Mouse (Mus musculus) neural tube, embryonic 15.5 days (tissue): ENCODE data around the gene Agpat2. TPM values are rescaled to one million over a fixed set of nuclear protein-coding genes. Genes with fewer than 3 reads are reported as not detected.

Source experiments
- ATAC-seq: fragments of 200-750 bp; cut with Nextera tagmentation; 2 replicates; pipeline ENCODE4 v1.8.0; 2017; ENCODE audit warnings: mild to moderate bottlenecking, moderate TSS enrichment, moderate library complexity; ENCODE audit not compliant: low FRiP score
- H3K27ac ChIP-seq: fragments of 300-500 bp; sonication (generic); replicated peaks from 2 replicates; pipeline ENCODE4 v1.5.1; 2015; ENCODE audit warnings: mild to moderate bottlenecking, inconsistent platforms
- H3K27me3 ChIP-seq: fragments of 300-500 bp; sonication (generic); replicated peaks from 2 replicates; pipeline ENCODE4 v1.6.1; 2015; ENCODE audit warnings: inconsistent platforms
- H3K36me3 ChIP-seq: fragments of 300-500 bp; sonication (generic); 2 replicates; pipeline ENCODE4 v1.6.1; 2015; ENCODE audit warnings: inconsistent platforms
- H3K4me1 ChIP-seq: fragments of 300-500 bp; sonication (generic); 2 replicates; pipeline ENCODE4 v1.6.1; 2015; ENCODE audit warnings: inconsistent platforms
- H3K4me2 ChIP-seq: fragments of 300-500 bp; sonication (generic); 2 replicates; pipeline ENCODE4 v1.6.1; 2015; ENCODE audit warnings: inconsistent platforms, mild to moderate bottlenecking, moderate library complexity
- H3K4me3 ChIP-seq: fragments of 300-500 bp; sonication (generic); replicated peaks from 2 replicates; pipeline ENCODE4 v1.5.1; 2015; ENCODE audit warnings: mild to moderate bottlenecking, inconsistent platforms
- H3K9ac ChIP-seq: fragments of 300-500 bp; sonication (generic); replicated peaks from 2 replicates; pipeline ENCODE4 v1.6.1; 2015; ENCODE audit warnings: mild to moderate bottlenecking, inconsistent platforms
- H3K9me3 ChIP-seq: fragments of 300-500 bp; sonication (generic); replicated peaks from 2 replicates; pipeline ENCODE4 v1.6.1; 2016; ENCODE audit warnings: inconsistent platforms
- WGBS: fragments of 180-500 bp; shearing (Covaris S2); methylation state at CpG from one replicate; pipeline ENCODE4 v1.1.7; 2015; ENCODE audit warnings: mixed read lengths; 5-methylcytosine and 5-hydroxymethylcytosine counted together
- polyA plus RNA-seq: library from polyadenylated mRNA; unstranded; fragments of >200 nt; fragmentation: Nextera tagmentation; extraction: Ambion mirVana; gene quantifications from 2 replicates; pipeline ENCODE4 v1.2.1, GENCODE M21; 2015

The Agpat2 gene
- polyA plus RNA-seq, 1 experiment from 2014 or later = 5.5 TPM

DNA sequence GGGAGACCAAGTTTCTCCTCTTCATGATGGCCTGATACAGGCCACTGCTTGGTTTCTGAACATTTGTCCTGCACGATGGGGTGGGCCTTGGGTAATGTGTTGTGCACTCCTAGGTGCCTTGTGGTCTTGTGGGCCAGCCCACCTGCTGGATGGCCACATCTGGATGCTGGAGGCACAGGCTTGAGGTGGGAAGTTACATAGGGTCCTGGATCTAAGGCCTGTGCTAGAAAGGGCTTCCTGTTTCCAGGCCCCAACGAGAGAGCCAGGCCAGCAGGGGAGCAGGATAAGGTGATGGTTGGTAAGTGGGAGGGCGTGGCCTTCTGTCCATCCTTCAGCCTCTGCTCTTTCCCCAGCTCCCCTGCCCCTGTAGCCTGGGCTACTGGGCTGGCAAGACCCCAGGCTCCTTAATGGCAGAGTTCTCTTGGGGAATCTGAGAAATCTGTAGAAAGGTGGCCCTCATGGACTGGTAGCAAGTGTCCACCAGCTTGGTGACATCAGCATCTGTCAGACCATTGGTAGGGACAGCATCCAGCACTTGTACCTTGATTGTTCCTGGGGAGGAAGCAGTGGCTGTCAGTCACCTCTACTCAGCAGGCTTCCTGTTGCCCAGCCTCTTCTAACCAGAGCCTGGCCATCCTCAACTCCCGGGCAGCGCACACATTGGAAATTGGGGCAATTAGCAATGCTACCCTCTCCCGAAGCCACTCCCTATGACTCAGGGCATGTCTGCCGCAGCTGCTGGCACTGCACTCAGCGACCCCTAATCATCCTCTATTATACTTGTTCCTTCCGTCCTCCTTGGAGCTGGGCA, 10.8 kb downstream of the Agpat2 start:
- Histone ChIP-seq H3K36me3 (no peaks in the 10 kb centered on the region), H3K4me1 (0 out of 2 replicates have a peak, but pooled peaks cover 3% of the 10 kb centered on the region), H3K9me3 (no peaks in the 10 kb centered on the region), H3K27ac (no peak overlapping the region), H3K4me3 (no peak overlapping the region), H3K27me3 (no peaks in the 10 kb centered on the region), H3K9ac (no peak overlapping the region), H3K4me2 (no peak overlapping the region)
- WGBS = 37% methylated on average over 9 of the region's 9 CpGs
- no peak for ATAC-seq

DNA sequence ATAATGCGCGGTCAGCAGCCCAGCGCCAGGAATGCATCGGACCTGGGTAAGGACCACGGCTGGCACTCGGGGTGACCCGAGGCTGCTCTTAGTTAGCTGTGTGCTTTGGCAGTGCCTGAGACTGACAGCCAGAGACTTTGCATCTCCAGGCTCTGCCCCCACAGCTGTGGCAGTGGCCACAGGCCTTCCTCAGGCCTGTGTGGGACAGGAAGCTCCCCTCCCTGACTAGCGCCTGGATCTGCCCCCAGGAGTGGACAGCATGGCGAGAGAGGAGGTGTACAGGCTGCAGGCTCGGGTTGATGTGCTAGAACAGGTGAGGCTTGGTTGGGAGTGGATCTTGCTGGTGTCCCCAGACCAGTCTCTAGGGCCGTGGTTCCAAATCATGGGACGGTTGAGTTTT, 12.8 kb downstream of the Agpat2 start:
- Histone ChIP-seq H3K4me3 (no peak overlapping the region), H3K27ac (no peak overlapping the region), H3K4me1 (peaks cover 12% of the 10 kb centered on the region), H3K9ac (no peak overlapping the region), H3K27me3 (no peaks in the 10 kb centered on the region), H3K9me3 (no peaks in the 10 kb centered on the region), H3K4me2 (no peak overlapping the region), H3K36me3 (no peaks in the 10 kb centered on the region)
- no peak for ATAC-seq
- 88% methylated on average over 12 of the region's 12 CpGs for WGBS

DNA sequence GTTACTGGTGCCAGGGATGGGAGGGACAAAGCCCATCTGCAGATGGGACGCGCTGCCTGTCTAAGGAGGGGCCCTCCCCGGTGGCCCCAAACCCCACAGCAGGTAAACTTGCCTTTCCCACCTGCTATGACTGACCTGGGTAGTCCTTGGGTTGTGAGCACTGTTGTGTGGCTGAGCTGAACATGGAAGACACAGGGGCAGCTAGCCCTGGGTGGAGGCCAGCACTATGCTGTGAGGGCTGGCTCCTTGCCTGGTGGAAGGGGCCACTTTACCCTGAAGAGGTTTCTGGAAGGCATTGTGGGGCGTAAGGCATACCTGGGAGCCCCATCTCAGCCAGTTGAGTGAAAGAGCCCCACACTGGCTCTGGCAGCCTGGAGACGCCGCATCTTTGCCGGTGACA, 13.3 kb downstream of the Agpat2 start:
- H3K4me2 ChIP-seq = no peak overlapping the region
- H3K9me3 ChIP-seq = no peaks in the 10 kb centered on the region
- 85% methylated on average over 7 of the region's 7 CpGs for WGBS
- H3K9ac ChIP-seq = no peak overlapping the region
- no peaks in the 10 kb centered on the region for H3K27me3 ChIP-seq
- H3K4me1 ChIP-seq = peaks cover 17% of the 10 kb centered on the region
- ATAC-seq = no peak
- H3K4me3 ChIP-seq = no peak overlapping the region
- H3K36me3 ChIP-seq = no peaks in the 10 kb centered on the region
- H3K27ac ChIP-seq = no peak overlapping the region

DNA sequence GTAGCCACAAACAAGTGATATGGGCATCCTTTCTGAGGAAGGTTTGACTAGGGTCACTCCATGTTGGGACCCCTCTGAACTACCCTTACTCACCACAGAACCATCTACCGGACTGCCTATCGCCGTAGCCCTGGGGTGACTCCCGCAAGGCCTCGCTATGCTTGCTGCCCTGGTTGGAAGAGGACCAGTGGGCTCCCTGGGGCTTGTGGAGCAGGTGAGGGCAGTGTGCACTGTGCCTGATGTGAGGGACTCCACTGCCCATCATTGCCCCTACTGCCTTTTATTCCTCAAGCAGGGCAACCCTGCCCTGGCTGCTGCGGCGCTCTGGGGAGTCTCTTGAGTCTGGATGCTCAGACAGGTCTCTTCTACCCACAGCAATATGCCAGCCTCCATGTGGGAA, 13.9 kb downstream of the Agpat2 start:
- WGBS = 94% methylated on average over 7 of the region's 7 CpGs
- Histone ChIP-seq H3K27me3 (no peaks in the 10 kb centered on the region), H3K4me1 (peaks cover 17% of the 10 kb centered on the region), H3K36me3 (no peaks in the 10 kb centered on the region), H3K9me3 (no peaks in the 10 kb centered on the region), H3K4me3 (no peak overlapping the region), H3K9ac (no peak overlapping the region), H3K4me2 (peak overlapping the region; percentile 17; the same call in 1 of the 2 replicates), H3K27ac (no peak overlapping the region)
- ATAC-seq = no peak

DNA sequence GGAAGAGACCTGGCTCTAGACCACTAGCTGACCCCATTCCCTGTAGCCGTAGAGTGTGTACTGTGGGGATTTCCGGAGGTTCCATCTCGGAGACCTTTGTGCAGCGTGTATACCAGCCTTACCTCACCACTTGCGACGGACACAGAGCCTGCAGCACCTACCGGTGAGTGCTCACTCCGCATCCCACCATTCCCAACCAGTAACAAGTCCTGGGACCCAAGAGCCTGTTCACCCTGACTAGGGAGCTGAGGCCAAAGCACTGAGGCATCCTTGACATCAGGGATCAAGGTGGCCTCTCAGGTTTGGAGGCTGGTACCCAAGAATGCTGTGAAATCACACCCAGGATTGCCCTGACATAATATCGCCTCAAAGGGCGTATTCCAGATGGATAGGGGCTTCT, 14.9 kb downstream of the Agpat2 start:
- 92% methylated on average over 10 of the region's 10 CpGs for WGBS
- Histone ChIP-seq H3K4me1 (peaks cover 17% of the 10 kb centered on the region), H3K9me3 (no peaks in the 10 kb centered on the region), H3K4me3 (no peak overlapping the region), H3K36me3 (no peaks in the 10 kb centered on the region), H3K4me2 (peak overlapping the region; percentile 17; the same call in 1 of the 2 replicates), H3K27ac (no peak overlapping the region), H3K27me3 (no peaks in the 10 kb centered on the region), H3K9ac (no peak overlapping the region)
- no peak for ATAC-seq

DNA sequence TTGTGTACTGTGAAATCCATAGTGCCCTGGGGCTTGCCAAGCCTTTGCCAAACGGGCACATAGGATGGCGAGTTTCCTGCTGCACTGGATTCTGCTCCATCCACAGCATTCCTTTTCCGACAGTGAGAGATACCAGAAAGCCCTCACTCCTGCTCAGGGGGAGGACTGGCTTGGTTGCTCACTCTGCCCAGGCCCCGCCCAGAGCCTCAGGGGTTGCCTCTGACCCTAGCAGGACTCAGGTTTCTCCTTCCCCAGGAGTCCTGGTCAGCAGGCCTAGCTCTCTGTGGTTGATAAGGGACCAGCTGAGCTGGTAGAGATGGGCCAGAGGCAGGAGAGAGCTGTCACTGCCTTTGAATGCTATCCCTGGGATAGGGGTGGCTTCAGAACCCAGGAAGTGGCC, 15.6 kb downstream of the Agpat2 start:
- no peaks in the 10 kb centered on the region for H3K9me3 ChIP-seq
- H3K4me1 ChIP-seq = peaks cover 17% of the 10 kb centered on the region
- H3K4me2 ChIP-seq = peak overlapping the region; percentile 25; the same call in 1 of the 2 replicates
- H3K27ac ChIP-seq = 0 out of 2 replicates have a peak overlapping the region, but pooled peaks have one; percentile 9
- H3K9ac ChIP-seq = no peak overlapping the region
- ATAC-seq = no peak
- no peaks in the 10 kb centered on the region for H3K27me3 ChIP-seq
- H3K4me3 ChIP-seq = no peak overlapping the region
- 66% methylated on average over 4 of the region's 4 CpGs for WGBS
- no peaks in the 10 kb centered on the region for H3K36me3 ChIP-seq

DNA sequence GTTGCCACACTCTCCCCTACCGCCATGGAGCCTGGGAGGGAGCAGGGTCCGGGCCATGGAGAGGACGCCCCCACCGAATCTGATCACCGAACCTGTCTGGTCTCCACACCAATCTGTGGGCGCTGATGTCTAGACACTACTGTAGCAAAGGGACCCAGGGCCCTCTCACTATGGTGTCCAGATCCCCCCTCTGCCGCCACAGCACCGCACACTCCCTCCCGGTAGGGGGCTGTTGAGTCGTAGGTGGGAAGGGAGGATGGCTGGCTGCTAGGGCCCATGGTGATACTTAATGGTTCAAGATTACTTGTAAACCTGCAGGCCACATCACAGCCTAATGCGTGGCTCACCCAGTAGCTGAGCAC, 17.2 kb downstream of the Agpat2 start:
- Histone ChIP-seq H3K4me2 (peak overlapping the region; percentile 81), H3K9me3 (no peaks in the 10 kb centered on the region), H3K27me3 (no peaks in the 10 kb centered on the region), H3K4me3 (peak overlapping the region; percentile 58), H3K9ac (peak overlapping the region; percentile 67), H3K27ac (peak overlapping the region; percentile 58), H3K36me3 (no peaks in the 10 kb centered on the region), H3K4me1 (peaks cover 17% of the 10 kb centered on the region)
- peak; percentile 70 for ATAC-seq
- 5% methylated on average over 11 of the region's 11 CpGs for WGBS

DNA sequence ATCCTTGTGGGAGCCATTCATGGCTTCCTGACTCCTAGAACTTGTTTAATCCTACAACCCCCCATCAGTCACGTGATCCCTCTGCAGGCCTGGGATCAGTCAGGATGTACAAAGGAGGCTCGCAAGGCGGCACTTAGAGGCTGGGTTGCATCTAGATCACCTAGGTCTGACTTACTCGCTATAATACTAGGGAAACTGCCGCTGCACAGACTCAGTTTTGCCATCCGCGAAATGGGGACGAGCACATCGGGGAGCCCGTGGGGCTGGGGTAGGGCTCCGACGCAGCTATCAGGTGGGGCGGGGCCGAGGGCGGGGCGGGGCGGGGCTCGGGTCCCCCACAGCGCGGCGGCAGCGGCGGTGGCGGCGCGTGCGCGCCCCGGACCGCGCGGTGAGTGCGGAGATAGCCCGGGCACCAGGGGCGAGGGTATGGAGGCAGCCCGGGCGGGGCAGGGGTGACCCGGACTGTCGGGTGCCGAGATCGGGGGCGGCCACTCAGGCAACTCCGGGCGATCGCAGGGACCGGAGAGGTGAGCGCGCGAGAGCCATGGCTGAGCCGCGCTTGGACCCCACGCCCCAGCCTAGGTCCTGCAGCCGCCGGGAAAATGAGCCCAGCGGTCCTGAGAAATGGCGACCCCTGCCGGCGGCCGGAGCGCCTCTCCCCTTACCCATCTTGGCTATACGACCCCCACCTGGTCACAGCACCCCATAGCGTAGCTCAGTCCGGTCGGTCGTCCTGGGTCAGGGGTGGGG, 17.7 kb downstream of the Agpat2 start, which contains the start of gene Gm20532:
Gm20532 (plus strand) TSS at position 346 of the 750 bp plus-strand sequence.
- ATAC-seq = peak; percentile 81
- Histone ChIP-seq H3K9me3 (no peaks in the 10 kb centered on the region), H3K4me2 (peak within 1 kb of the TSS; percentile 81), H3K4me3 (peak within 1 kb of the TSS; percentile 58), H3K9ac (peak within 1 kb of the TSS; percentile 67), H3K4me1 (peaks cover 16% of the 10 kb centered on the region), H3K27ac (peak within 1 kb of the TSS; percentile 58), H3K27me3 (no peaks in the 10 kb centered on the region), H3K36me3 (no peaks in the 10 kb centered on the region)
- under 1% methylated on average over 64 of the region's 65 CpGs for WGBS

DNA sequence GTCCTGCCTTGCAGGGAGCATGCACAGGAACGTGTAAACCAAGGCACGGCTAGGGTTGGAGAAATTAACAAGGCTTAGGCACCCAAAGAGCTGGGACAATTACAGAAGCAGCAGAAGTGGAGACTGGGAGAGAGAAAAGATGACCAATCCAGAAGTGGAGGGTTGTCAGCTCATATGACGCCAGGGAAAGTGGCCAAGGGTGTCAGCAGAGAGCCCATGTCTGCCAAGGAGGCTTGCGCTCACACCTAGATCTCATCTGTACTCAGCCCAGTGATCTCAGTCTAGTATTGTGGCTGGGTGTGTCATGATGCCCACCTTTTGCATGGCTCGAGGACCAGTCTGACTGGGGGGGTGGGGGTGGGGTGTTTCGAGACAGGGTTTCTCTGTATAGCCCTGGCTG, 18.5 kb downstream of the Agpat2 start:
- Histone ChIP-seq H3K4me3 (peak overlapping the region; percentile 58), H3K27ac (peak overlapping the region; percentile 56), H3K27me3 (no peaks in the 10 kb centered on the region), H3K4me1 (peaks cover 14% of the 10 kb centered on the region), H3K9me3 (no peaks in the 10 kb centered on the region), H3K9ac (no peak overlapping the region), H3K36me3 (no peaks in the 10 kb centered on the region), H3K4me2 (peak overlapping the region; percentile 81)
- WGBS = 56% methylated on average over 6 of the region's 6 CpGs
- no peak for ATAC-seq

DNA sequence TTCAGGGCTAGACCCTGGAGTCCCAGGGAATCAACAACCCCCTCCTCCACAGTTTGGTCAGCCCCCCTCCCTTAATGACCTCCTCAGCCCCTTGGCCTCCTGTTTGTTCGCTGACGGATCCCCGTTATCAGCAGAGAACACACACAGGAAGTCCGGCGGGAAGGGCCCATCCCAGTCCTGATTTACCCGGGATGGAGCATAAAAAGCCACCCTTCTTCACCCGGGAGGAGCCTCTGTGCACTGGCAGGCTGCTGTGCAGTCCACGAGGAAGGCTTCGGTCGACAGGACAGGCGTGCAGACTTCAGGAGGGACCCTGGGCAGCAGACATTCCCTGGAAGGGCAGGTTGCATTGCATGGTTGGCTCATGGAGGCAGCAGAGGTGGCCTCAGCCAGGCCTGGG, 20.6 kb downstream of the Agpat2 start:
- H3K9ac ChIP-seq = no peak overlapping the region
- H3K27me3 ChIP-seq = no peaks in the 10 kb centered on the region
- 70% methylated on average over 11 of the region's 11 CpGs for WGBS
- no peak overlapping the region for H3K4me2 ChIP-seq
- no peak for ATAC-seq
- no peaks in the 10 kb centered on the region for H3K36me3 ChIP-seq
- H3K27ac ChIP-seq = no peak overlapping the region
- no peaks in the 10 kb centered on the region for H3K9me3 ChIP-seq
- peak overlapping the region; percentile 4 for H3K4me3 ChIP-seq
- peaks cover 14% of the 10 kb centered on the region for H3K4me1 ChIP-seq

DNA sequence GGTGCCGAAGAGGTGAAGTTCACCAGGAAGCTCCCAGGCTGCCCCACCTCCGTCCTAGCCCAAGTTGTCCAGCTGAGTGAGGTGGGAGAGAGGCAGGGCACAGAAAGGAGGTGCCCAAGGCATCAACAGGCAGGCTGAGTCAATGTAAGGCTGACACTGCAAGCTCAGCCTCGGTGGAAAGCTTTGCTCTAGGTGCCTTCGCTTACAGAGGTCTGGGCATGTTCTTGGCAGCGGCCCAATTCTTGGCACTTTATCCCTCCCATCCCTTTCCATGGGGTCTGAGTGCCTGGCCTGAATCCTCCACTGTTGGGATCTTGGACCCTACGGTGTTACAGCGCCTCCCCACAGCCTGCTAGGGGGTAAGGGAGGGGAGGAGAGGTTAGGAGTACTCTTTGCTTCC, 21.5 kb downstream of the Agpat2 start:
- Histone ChIP-seq H3K4me1 (peaks cover 20% of the 10 kb centered on the region), H3K4me2 (no peak overlapping the region), H3K4me3 (no peak overlapping the region), H3K27me3 (no peaks in the 10 kb centered on the region), H3K9ac (no peak overlapping the region), H3K9me3 (no peaks in the 10 kb centered on the region), H3K27ac (no peak overlapping the region), H3K36me3 (no peaks in the 10 kb centered on the region)
- WGBS = 70% methylated on average over 7 of the region's 7 CpGs
- no peak for ATAC-seq

DNA sequence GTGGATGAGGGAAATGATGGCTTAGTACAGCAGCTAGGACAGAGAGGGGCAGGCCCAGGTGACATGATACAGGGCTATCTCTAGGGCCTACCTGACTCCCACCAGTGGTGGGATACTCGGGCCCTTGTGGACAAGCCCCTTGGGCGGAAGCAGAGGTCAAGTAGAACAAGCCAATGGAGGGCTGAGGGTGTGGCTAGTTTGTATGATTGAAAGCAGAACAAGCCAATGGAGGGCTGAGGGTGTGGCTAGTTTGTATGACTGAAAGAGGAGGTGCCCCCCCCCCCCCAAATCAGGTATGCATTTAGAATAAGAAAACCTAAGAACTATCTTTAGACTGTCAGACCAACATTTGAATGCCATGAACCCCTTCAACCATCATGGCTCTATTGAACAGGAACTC, 22.0 kb downstream of the Agpat2 start:
- peaks cover 16% of the 10 kb centered on the region for H3K4me1 ChIP-seq
- H3K9ac ChIP-seq = no peak overlapping the region
- WGBS = 74% methylated on average over 2 of the region's 2 CpGs
- ATAC-seq = no peak
- H3K4me2 ChIP-seq = no peak overlapping the region
- no peaks in the 10 kb centered on the region for H3K36me3 ChIP-seq
- H3K27me3 ChIP-seq = no peaks in the 10 kb centered on the region
- H3K27ac ChIP-seq = no peak overlapping the region
- H3K4me3 ChIP-seq = no peak overlapping the region
- no peaks in the 10 kb centered on the region for H3K9me3 ChIP-seq
